Mouse (Mus musculus) large intestine, adult 2 months (tissue): Measurements from ENCODE around the gene Mettl21e. TPM values are rescaled to one million over a fixed set of nuclear protein-coding genes. Genes with fewer than 3 reads are reported as not detected.

Experiments used
- DNase-seq: peaks from one replicate; pipeline ENCODE4 v3.0.0-alpha.2; 2012; ENCODE audit warnings: low read depth, low spot score
- WGBS: fragments of 180-500 bp; shearing (Covaris S2); methylation state at CpG from one replicate; pipeline ENCODE4 v1.1.7; 2018; 5-methylcytosine and 5-hydroxymethylcytosine counted together
- polyA plus RNA-seq: library from polyadenylated mRNA; depleted of rRNA; stranded (reverse); fragments of >200 nt; gene quantifications from 2 replicates; pipeline ENCODE4 v1.2.3, GENCODE M21; 2012; rRNA removed

Gene Mettl21e
- polyA plus RNA-seq, 1 experiment: not detected

GRCm38 (mm10) chr1:44155287-44155686 is 63.5 kb downstream of the Mettl21e start:
- WGBS: 93% methylated on average over 4 of the region's 4 CpGs
- no peak for DNase-seq

Other genes starting within 250 kb of the Mettl21e start
- not detected in 2 replicates for gene Mettl21c, start 198.9 kb downstream of the Mettl21e start, polyA plus RNA-seq
- gene Gm8251, start 157.0 kb downstream of the Mettl21e start, polyA plus RNA-seq: not detected in 2 replicates
- gene Tex30, start 116.5 kb downstream of the Mettl21e start, polyA plus RNA-seq: 10.4 and 11.0 TPM in 2 replicates
- gene Kdelc1, start 100.2 kb downstream of the Mettl21e start, polyA plus RNA-seq: 6.5 and 8.0 TPM in 2 replicates
- gene Bivm, start 100.0 kb downstream of the Mettl21e start, polyA plus RNA-seq: 3.3 and 6.8 TPM in 2 replicates
- gene Ercc5, start 71.2 kb downstream of the Mettl21e start, polyA plus RNA-seq: 2.1 and 3.8 TPM in 2 replicates